Mouse (Mus musculus): Measurements from ENCODE around the gene Chmp4b. TPM values are rescaled to one million over a fixed set of nuclear protein-coding genes. Genes with fewer than 3 reads are reported as not detected.
A peak's percentile ranks its signal among the peaks of the same experiment; 100 is the strongest.

Chmp4b gene
- total and polyA plus RNA-seq, 3 experiments = 118 to 196 TPM; not detected in 1

DNA sequence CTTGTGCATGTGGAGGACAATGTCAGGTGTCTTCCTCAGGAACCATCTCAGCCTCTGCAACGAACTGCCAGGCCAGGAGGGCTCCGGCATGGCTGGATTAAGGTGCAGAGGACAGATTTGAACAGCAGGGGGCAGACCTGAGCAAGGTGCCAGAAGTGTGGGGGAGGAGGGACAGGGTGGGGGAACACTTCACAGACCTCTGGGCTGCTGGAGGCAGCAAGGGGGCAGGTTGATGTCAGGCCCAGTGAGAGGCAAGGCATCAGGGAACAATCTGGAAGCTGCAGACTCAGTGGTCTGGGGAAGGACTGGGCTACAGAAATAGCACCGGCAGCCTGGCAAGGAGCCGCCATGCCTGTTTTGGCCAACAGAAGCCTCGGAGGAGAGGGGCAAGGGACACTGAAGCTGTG, 60.8 kb downstream of the Chmp4b start:
- Histone ChIP-seq H3K27me3 (ENCODE audit: control insufficient read depth in 1 of 2, insufficient read depth in 2 of 2, low read length in 2 of 2) (peaks cover 0 to 3% of the 10 kb centered on the region in 2 experiments; a peak in 2 of 4 replicates), H3K9ac (ENCODE audit: control insufficient read depth, low read depth, low read length, poor library complexity, severe bottlenecking) (peak overlapping the region; percentile 51), H3K4me1 (ENCODE audit: control insufficient read depth in 1 of 2, insufficient read depth in 2 of 2, low read length in 2 of 2) (no peaks in the 10 kb centered on the region; a peak in 1 of 4 replicates), H3K27ac (ENCODE audit: control insufficient read depth, low read depth, low read length) (no peak overlapping the region), H3K9me3 (replicated peaks; ENCODE audit: insufficient read depth, low read length) (no peaks in the 10 kb centered on the region), H3K4me3 (ENCODE audit: control insufficient read depth in 1 of 2, insufficient read depth in 1 of 2, low read depth in 2 of 2, low read length in 2 of 2) (peak overlapping the region; percentile 65 to 72), H3K36me3 (ENCODE audit: control insufficient read depth in 1 of 2, insufficient read depth in 2 of 2, low read length in 2 of 2) (peaks cover 0 to 8% of the 10 kb centered on the region in 2 experiments; a peak in 2 of 4 replicates), H3K79me2 (ENCODE audit: control insufficient read depth, insufficient read depth, low read length, poor library complexity) (no peaks in the 10 kb centered on the region)
- DNase-seq (ENCODE audit: low read depth, low spot score) = peak; percentile 83
- TF ChIP-seq TCF12 (IDR thresholded peaks at IDR 0.05; ENCODE audit: low read depth, low read length) = no peak
- TF ChIP-seq MAZ (IDR thresholded peaks at IDR 0.05; ENCODE audit: low read depth, low read length) = peak; percentile 96
- no peak for TF ChIP-seq TAL1 (IDR thresholded peaks at IDR 0.05; ENCODE audit: low read length)
- peak; percentile 88 to 94 (median 90) for TF ChIP-seq CTCF (IDR thresholded peaks at IDR 0.05 in 2 of 3, conservative IDR thresholded peaks at IDR 0.05 in 1 of 3; ENCODE audit: control insufficient read depth in 1 of 3, insufficient read depth in 1 of 3, low read depth in 2 of 3, low read length in 3 of 3, poor library complexity in 1 of 3, severe bottlenecking in 1 of 3)
- no peak for TF ChIP-seq POLR2AphosphoS2 (IDR thresholded peaks at IDR 0.05; ENCODE audit: low read length)
- no peak for TF ChIP-seq USF2 (IDR thresholded peaks at IDR 0.05; ENCODE audit: borderline replicate concordance in 1 of 2, insufficient read depth in 1 of 2, low read depth in 1 of 2, low read length in 2 of 2)
- TF ChIP-seq RAD21 (IDR thresholded peaks at IDR 0.05; ENCODE audit: low read depth, low read length) = peak; percentile 52
- TF ChIP-seq GATA1 (IDR thresholded peaks at IDR 0.05; ENCODE audit: low read depth, low read length) = no peak
- TF ChIP-seq RCOR1 (IDR thresholded peaks at IDR 0.05; ENCODE audit: low read depth, low read length) = no peak
- TF ChIP-seq CHD1 (IDR thresholded peaks at IDR 0.05; ENCODE audit: low read depth, low read length) = no peak
- TF ChIP-seq MAFK (IDR thresholded peaks at IDR 0.05; ENCODE audit: borderline replicate concordance, low read depth, low read length) = no peak
- TF ChIP-seq ELF1 (IDR thresholded peaks at IDR 0.05; ENCODE audit: low read depth, low read length) = no peak
- TF ChIP-seq SIN3A (IDR thresholded peaks at IDR 0.05; ENCODE audit: low read length) = peak; percentile 61
- peak; percentile 83 for TF ChIP-seq SMC3 (IDR thresholded peaks at IDR 0.05; ENCODE audit: low read depth, low read length)
- TF ChIP-seq TBP (IDR thresholded peaks at IDR 0.05; ENCODE audit: low read depth, low read length) = no peak

DNA sequence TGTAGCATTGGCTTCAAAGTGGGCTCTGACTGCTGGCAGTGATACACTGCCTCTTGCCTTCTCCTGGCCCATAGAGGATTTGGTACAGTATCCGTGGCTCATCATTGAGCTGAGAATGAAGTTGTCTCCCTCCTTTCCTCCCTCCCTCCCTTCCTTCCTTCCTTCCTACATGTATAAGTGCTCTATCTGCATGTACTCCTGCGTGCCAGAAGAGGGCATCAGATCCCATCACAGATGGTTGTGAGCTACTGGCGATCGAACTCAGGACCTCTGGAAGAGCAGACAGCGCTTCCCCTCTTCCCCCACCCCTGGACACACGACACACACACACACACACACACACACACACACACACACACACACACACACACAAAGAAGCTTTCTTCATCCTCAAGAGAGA, 61.6 kb downstream of the Chmp4b start:
- no peak overlapping the region; the same call in 1 of the 2 replicates for H3K9ac ChIP-seq (ENCODE audit: control insufficient read depth, low read depth, low read length, poor library complexity, severe bottlenecking)
- no peak overlapping the region for H3K27ac ChIP-seq (ENCODE audit: control insufficient read depth, low read depth, low read length)
- H3K4me3 ChIP-seq (ENCODE audit: control insufficient read depth in 1 of 2, insufficient read depth in 1 of 2, low read depth in 2 of 2, low read length in 2 of 2) = peak overlapping the region; percentile 65 to 72; a peak in 3 of 4 replicates
- peaks cover under 1 to 7% of the 10 kb centered on the region in 2 experiments; a peak in 3 of 4 replicates for H3K27me3 ChIP-seq (ENCODE audit: control insufficient read depth in 1 of 2, insufficient read depth in 2 of 2, low read length in 2 of 2)
- H3K4me1 ChIP-seq (ENCODE audit: control insufficient read depth in 1 of 2, insufficient read depth in 2 of 2, low read length in 2 of 2) = no peaks in the 10 kb centered on the region; a peak in 1 of 4 replicates
- no peaks in the 10 kb centered on the region for H3K79me2 ChIP-seq (ENCODE audit: control insufficient read depth, insufficient read depth, low read length, poor library complexity)
- peaks cover 0 to 8% of the 10 kb centered on the region in 2 experiments; a peak in 2 of 4 replicates for H3K36me3 ChIP-seq (ENCODE audit: control insufficient read depth in 1 of 2, insufficient read depth in 2 of 2, low read length in 2 of 2)
- DNase-seq (ENCODE audit: low read depth, low spot score) = peak; percentile 85
- H3K9me3 ChIP-seq (replicated peaks; ENCODE audit: insufficient read depth, low read length) = no peaks in the 10 kb centered on the region
- no peak for TF ChIP-seq USF1 (IDR thresholded peaks at IDR 0.05; ENCODE audit: low read depth, low read length)
- no peak for TF ChIP-seq RCOR1 (IDR thresholded peaks at IDR 0.05; ENCODE audit: low read depth, low read length)
- TF ChIP-seq MAZ (IDR thresholded peaks at IDR 0.05; ENCODE audit: low read depth, low read length) = peak; percentile 58
- TF ChIP-seq NRF1 (IDR thresholded peaks at IDR 0.05; ENCODE audit: insufficient read depth, low read depth, low read length, poor library complexity, severe bottlenecking) = no peak
- TF ChIP-seq TAL1 (IDR thresholded peaks at IDR 0.05; ENCODE audit: low read length) = no peak
- no peak for TF ChIP-seq GATA1 (IDR thresholded peaks at IDR 0.05; ENCODE audit: low read depth, low read length)
- TF ChIP-seq KAT2A (conservative IDR thresholded peaks at IDR 0.05; ENCODE audit: low read depth, low read length) = no peak
- no peak for TF ChIP-seq E2F4 (IDR thresholded peaks at IDR 0.05; ENCODE audit: borderline replicate concordance, low read depth, low read length)
- TF ChIP-seq POLR2AphosphoS2 (IDR thresholded peaks at IDR 0.05; ENCODE audit: low read length) = no peak
- no peak for TF ChIP-seq HCFC1 (IDR thresholded peaks at IDR 0.05; ENCODE audit: low read depth, low read length)
- TF ChIP-seq JUND (IDR thresholded peaks at IDR 0.05; ENCODE audit: low read depth, low read length) = no peak
- TF ChIP-seq RAD21 (IDR thresholded peaks at IDR 0.05; ENCODE audit: low read depth, low read length) = peak; percentile 55
- no peak for TF ChIP-seq USF2 (IDR thresholded peaks at IDR 0.05; ENCODE audit: borderline replicate concordance in 1 of 2, insufficient read depth in 1 of 2, low read depth in 1 of 2, low read length in 2 of 2)
- TF ChIP-seq TBP (IDR thresholded peaks at IDR 0.05; ENCODE audit: low read depth, low read length) = no peak
- no peak for TF ChIP-seq MAFK (IDR thresholded peaks at IDR 0.05; ENCODE audit: borderline replicate concordance, low read depth, low read length)
- peak; percentile 44; the same call in 1 of the 2 replicates for TF ChIP-seq ZC3H11A (IDR thresholded peaks at IDR 0.05; ENCODE audit: low read depth, low read length)
- TF ChIP-seq NELFE (IDR thresholded peaks at IDR 0.05; ENCODE audit: low read depth, low read length) = no peak
- TF ChIP-seq CTCF (IDR thresholded peaks at IDR 0.05 in 2 of 3, conservative IDR thresholded peaks at IDR 0.05 in 1 of 3; ENCODE audit: control insufficient read depth in 1 of 3, insufficient read depth in 1 of 3, low read depth in 2 of 3, low read length in 3 of 3, poor library complexity in 1 of 3, severe bottlenecking in 1 of 3) = peak; percentile 50 to 67 (median 63)
- no peak for TF ChIP-seq MEF2A (IDR thresholded peaks at IDR 0.05; ENCODE audit: extremely low read depth, insufficient replicate concordance, low read depth, low read length, poor library complexity, severe bottlenecking)
- no peak for TF ChIP-seq EP300 (IDR thresholded peaks at IDR 0.05; ENCODE audit: low read depth in 1 of 2, low read length in 2 of 2)
- TF ChIP-seq TCF12 (IDR thresholded peaks at IDR 0.05; ENCODE audit: low read depth, low read length) = no peak
- peak; percentile 66 for TF ChIP-seq SMC3 (IDR thresholded peaks at IDR 0.05; ENCODE audit: low read depth, low read length)
- TF ChIP-seq GABPA (IDR thresholded peaks at IDR 0.05; ENCODE audit: low read depth, low read length) = no peak
- TF ChIP-seq POLR2AphosphoS5 (IDR thresholded peaks at IDR 0.05; ENCODE audit: borderline replicate concordance, low read depth, low read length) = no peak
